Mouse (Mus musculus): ENCODE data around the gene Ccdc85a. TPM values are rescaled to one million over a fixed set of nuclear protein-coding genes. Genes with fewer than 3 reads are reported as not detected.
"Not testable (repeated sequence)": the region's sequence is repeated elsewhere in the genome, so short reads cannot be mapped to it uniquely, and the experiment has no call there.

Ccdc85a gene
- polyA plus RNA-seq, 1 experiment from 2014 or later: 39.8 TPM

GRCm38 (mm10) chr11:28375891-28376290 lies 208.2 kb downstream of the Ccdc85a start:
- Histone ChIP-seq H3K4me3 (ENCODE audit: low read depth, low read length) (no peak overlapping the region), H3K9ac (replicated peaks; ENCODE audit: low read depth, low read length) (no peak overlapping the region), H3K36me3 (ENCODE audit: control insufficient read depth, insufficient read depth, low read length) (no peaks in the 10 kb centered on the region), H3K27ac (ENCODE audit: low read depth, low read length) (no peak overlapping the region), H3K4me1 (ENCODE audit: control insufficient read depth, insufficient read depth, low read length) (no peaks in the 10 kb centered on the region), H3K27me3 (ENCODE audit: control insufficient read depth, insufficient read depth, low read length) (no peaks in the 10 kb centered on the region), H3K4me2 (ENCODE audit: low read depth, low read length) (no peak overlapping the region), H3K9me3 (ENCODE audit: control insufficient read depth, low read length) (no peaks in the 10 kb centered on the region)
- ATAC-seq (ENCODE audit: low read depth): no peak

GRCm38 (mm10) chr11:28374636-28375035 lies 209.5 kb downstream of the Ccdc85a start:
- Histone ChIP-seq H3K9ac (replicated peaks; ENCODE audit: low read depth, low read length) (no peak overlapping the region), H3K27me3 (ENCODE audit: control insufficient read depth, insufficient read depth, low read length) (no peaks in the 10 kb centered on the region), H3K27ac (ENCODE audit: low read depth, low read length) (no peak overlapping the region), H3K4me3 (ENCODE audit: low read depth, low read length) (no peak overlapping the region), H3K4me2 (ENCODE audit: low read depth, low read length) (no peak overlapping the region), H3K4me1 (ENCODE audit: control insufficient read depth, insufficient read depth, low read length) (no peaks in the 10 kb centered on the region), H3K9me3 (ENCODE audit: control insufficient read depth, low read length) (no peaks in the 10 kb centered on the region), H3K36me3 (ENCODE audit: control insufficient read depth, insufficient read depth, low read length) (no peaks in the 10 kb centered on the region)
- no peak for ATAC-seq (ENCODE audit: low read depth)

DNA sequence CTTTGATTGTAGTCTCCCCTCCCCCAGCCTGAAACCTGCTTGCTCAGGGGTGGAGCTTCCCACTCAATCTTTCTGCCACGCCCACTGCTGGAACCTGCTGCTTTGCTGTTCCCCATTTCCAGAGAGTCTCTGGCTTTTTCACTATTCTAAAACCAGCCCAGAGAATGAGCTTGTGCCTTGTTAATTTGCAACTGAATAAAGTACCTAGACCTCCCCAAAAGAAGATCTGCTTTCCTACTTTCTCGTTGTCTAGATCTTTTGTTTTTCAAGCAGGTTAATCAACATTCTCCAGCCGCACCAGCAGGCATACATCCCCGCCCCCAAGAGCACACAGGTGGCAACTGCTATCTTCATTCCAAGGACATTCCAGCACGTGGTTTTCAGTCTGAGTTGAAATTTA lies 212.7 kb downstream of the Ccdc85a start:
- H3K4me2 ChIP-seq (ENCODE audit: low read depth, low read length); H3K27me3 ChIP-seq (ENCODE audit: control insufficient read depth, insufficient read depth, low read length); H3K27ac ChIP-seq (ENCODE audit: low read depth, low read length); H3K9me3 ChIP-seq (ENCODE audit: control insufficient read depth, low read length); H3K4me1 ChIP-seq (ENCODE audit: control insufficient read depth, insufficient read depth, low read length); H3K4me3 ChIP-seq (ENCODE audit: low read depth, low read length); ATAC-seq (ENCODE audit: low read depth); H3K36me3 ChIP-seq (ENCODE audit: control insufficient read depth, insufficient read depth, low read length); H3K9ac ChIP-seq (replicated peaks; ENCODE audit: low read depth, low read length): not testable (repeated sequence)
- WGBS: 75% methylated on average over 5 of the region's 5 CpGs

DNA sequence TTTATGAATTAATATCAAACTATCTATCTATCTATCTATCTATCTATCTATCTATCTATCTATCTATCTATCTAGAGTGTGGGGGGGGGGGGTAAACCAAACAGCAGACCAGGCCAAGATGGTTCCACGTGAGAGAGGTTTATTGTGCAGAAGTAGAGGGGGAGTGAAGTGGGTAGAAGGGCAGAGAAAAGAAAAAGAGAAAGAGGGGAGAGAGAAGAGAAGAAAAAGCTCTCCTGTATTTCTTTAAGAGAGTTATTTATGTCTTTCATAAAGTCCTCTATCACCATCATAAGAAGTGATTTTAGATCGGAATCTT lies 218.2 kb downstream of the Ccdc85a start:
- Histone ChIP-seq H3K9me3 (ENCODE audit: control insufficient read depth, low read length) (no peaks in the 10 kb centered on the region), H3K27me3 (ENCODE audit: control insufficient read depth, insufficient read depth, low read length) (no peaks in the 10 kb centered on the region), H3K27ac (ENCODE audit: low read depth, low read length) (no peak overlapping the region), H3K9ac (replicated peaks; ENCODE audit: low read depth, low read length) (peak overlapping the region; percentile 47; the same call in 1 of the 2 replicates), H3K4me2 (ENCODE audit: low read depth, low read length) (peak overlapping the region; percentile 48), H3K36me3 (ENCODE audit: control insufficient read depth, insufficient read depth, low read length) (no peaks in the 10 kb centered on the region), H3K4me3 (ENCODE audit: low read depth, low read length) (peak overlapping the region; percentile 29), H3K4me1 (ENCODE audit: control insufficient read depth, insufficient read depth, low read length) (peaks cover 3% of the 10 kb centered on the region; the same call in 1 of the 2 replicates)
- ATAC-seq (ENCODE audit: low read depth): peak; percentile 42
- 53% methylated on average over 2 of the region's 2 CpGs for WGBS

DNA sequence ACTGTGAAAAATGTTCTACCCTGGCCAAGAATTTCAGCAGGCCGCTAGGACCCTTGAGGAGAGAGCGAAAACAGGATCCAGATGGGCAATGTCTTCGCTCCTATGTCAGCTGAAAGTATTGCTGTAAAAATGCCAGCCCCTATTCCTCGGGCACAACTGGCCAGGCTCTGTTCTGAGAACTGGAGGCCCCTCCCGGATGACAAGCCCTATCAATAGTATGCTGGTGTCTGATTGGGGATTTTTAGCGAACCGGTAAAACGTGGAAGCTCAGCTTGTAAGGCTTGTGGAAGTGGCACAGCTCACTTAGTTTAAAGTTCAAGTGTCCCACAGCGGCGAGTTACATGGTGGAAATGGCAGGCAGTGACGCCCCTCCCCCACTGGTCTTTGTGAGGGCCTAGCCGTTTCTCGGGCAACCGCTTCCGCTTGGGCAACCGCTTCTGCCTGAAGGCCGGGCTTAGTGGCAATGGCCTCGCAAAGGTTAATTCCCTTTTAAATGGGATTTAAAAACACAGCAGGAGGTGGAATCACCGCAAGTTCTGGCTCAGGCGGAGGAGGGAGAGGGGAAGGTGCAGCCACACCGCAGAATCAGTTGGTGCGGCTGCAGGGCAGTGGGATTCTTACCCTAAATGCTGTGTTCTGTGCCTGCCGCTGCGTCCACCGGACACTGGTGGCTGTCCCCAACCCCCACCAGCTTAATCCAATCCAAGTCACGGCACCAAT lies 218.8 kb downstream of the Ccdc85a start:
- Histone ChIP-seq H3K4me1 (ENCODE audit: control insufficient read depth, insufficient read depth, low read length) (peaks cover 3% of the 10 kb centered on the region; the same call in 1 of the 2 replicates), H3K9me3 (ENCODE audit: control insufficient read depth, low read length) (no peaks in the 10 kb centered on the region), H3K4me2 (ENCODE audit: low read depth, low read length) (peak overlapping the region; percentile 48), H3K4me3 (ENCODE audit: low read depth, low read length) (peak overlapping the region; percentile 29), H3K36me3 (ENCODE audit: control insufficient read depth, insufficient read depth, low read length) (no peaks in the 10 kb centered on the region), H3K27ac (ENCODE audit: low read depth, low read length) (0 out of 2 replicates have a peak overlapping the region, but pooled peaks have one; percentile 39), H3K27me3 (ENCODE audit: control insufficient read depth, insufficient read depth, low read length) (no peaks in the 10 kb centered on the region), H3K9ac (replicated peaks; ENCODE audit: low read depth, low read length) (peak overlapping the region; percentile 47)
- peak; percentile 96 for ATAC-seq (ENCODE audit: low read depth)
- 7% methylated on average over 26 of the region's 26 CpGs for WGBS

DNA sequence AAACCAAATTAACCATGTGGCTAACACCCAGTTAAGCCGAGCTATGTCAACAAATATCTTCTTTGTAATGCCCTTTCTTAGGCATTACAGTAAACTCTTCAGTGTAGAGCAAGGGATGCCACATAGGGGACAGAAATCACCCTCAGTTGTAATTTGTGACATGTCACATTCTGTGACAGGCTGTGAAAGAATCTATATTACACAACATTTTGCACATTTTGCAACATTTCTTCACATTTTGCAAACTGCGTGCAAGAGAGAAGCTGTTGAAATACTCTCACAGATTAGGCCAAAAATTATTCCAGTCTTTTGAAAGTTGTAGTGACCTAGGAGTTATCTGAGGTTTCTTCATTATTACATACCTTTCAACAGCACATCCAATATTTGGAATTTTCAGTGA lies 240.7 kb downstream of the Ccdc85a start:
- Histone ChIP-seq H3K4me2 (ENCODE audit: low read depth, low read length) (no peak overlapping the region), H3K27ac (ENCODE audit: low read depth, low read length) (no peak overlapping the region), H3K4me3 (ENCODE audit: low read depth, low read length) (no peak overlapping the region), H3K9me3 (ENCODE audit: control insufficient read depth, low read length) (no peaks in the 10 kb centered on the region), H3K36me3 (ENCODE audit: control insufficient read depth, insufficient read depth, low read length) (no peaks in the 10 kb centered on the region), H3K9ac (replicated peaks; ENCODE audit: low read depth, low read length) (no peak overlapping the region), H3K4me1 (ENCODE audit: control insufficient read depth, insufficient read depth, low read length) (no peaks in the 10 kb centered on the region), H3K27me3 (ENCODE audit: control insufficient read depth, insufficient read depth, low read length) (no peaks in the 10 kb centered on the region)
- ATAC-seq (ENCODE audit: low read depth): no peak
- 89% methylated on average over 2 of the region's 2 CpGs for WGBS

GRCm38 (mm10) chr11:28341887-28342286 lies 242.2 kb downstream of the Ccdc85a start:
- no peak overlapping the region for H3K9ac ChIP-seq (replicated peaks; ENCODE audit: low read depth, low read length)
- no peaks in the 10 kb centered on the region for H3K27me3 ChIP-seq (ENCODE audit: control insufficient read depth, insufficient read depth, low read length)
- no peaks in the 10 kb centered on the region for H3K9me3 ChIP-seq (ENCODE audit: control insufficient read depth, low read length)
- H3K36me3 ChIP-seq (ENCODE audit: control insufficient read depth, insufficient read depth, low read length): no peaks in the 10 kb centered on the region
- WGBS: 75% methylated on average over 5 of the region's 5 CpGs
- no peak overlapping the region for H3K27ac ChIP-seq (ENCODE audit: low read depth, low read length)
- no peak overlapping the region for H3K4me2 ChIP-seq (ENCODE audit: low read depth, low read length)
- no peak overlapping the region for H3K4me3 ChIP-seq (ENCODE audit: low read depth, low read length)
- no peak for ATAC-seq (ENCODE audit: low read depth)
- H3K4me1 ChIP-seq (ENCODE audit: control insufficient read depth, insufficient read depth, low read length): no peaks in the 10 kb centered on the region

- not testable (repeated sequence) for ATAC-seq (ENCODE audit: low read depth); H3K4me3 ChIP-seq (ENCODE audit: low read depth, low read length); H3K36me3 ChIP-seq (ENCODE audit: control insufficient read depth, insufficient read depth, low read length); H3K4me2 ChIP-seq (ENCODE audit: low read depth, low read length); H3K27ac ChIP-seq (ENCODE audit: low read depth, low read length); H3K4me1 ChIP-seq (ENCODE audit: control insufficient read depth, insufficient read depth, low read length); H3K9me3 ChIP-seq (ENCODE audit: control insufficient read depth, low read length); H3K9ac ChIP-seq (replicated peaks; ENCODE audit: low read depth, low read length); H3K27me3 ChIP-seq (ENCODE audit: control insufficient read depth, insufficient read depth, low read length)
- 95% methylated on average over 36 of the region's 45 CpGs for WGBS
Measured at GRCm38 (mm10) chr11:28339224-28340150, 244.6 kb downstream of the Ccdc85a start, which contains the start of gene Gm6685. TSS of gene Gm6685 (minus strand) at chr11:28339867.
